Mouse (Mus musculus) megakaryocyte, embryonic 14.5 days (primary cell): ENCODE results near the gene Rrp7a.

Experiments
- FLI1 ChIP-seq: IDR thresholded peaks from 2 replicates; pipeline ENCODE4 v1.6.1; 2012; ENCODE audit warnings: low read length, inconsistent platforms, mixed read lengths
- GATA1 ChIP-seq: IDR thresholded peaks from 3 replicates; pipeline ENCODE4 v1.6.1; 2012; ENCODE audit warnings: mixed read lengths, low read length, inconsistent platforms, borderline replicate concordance

DNA sequence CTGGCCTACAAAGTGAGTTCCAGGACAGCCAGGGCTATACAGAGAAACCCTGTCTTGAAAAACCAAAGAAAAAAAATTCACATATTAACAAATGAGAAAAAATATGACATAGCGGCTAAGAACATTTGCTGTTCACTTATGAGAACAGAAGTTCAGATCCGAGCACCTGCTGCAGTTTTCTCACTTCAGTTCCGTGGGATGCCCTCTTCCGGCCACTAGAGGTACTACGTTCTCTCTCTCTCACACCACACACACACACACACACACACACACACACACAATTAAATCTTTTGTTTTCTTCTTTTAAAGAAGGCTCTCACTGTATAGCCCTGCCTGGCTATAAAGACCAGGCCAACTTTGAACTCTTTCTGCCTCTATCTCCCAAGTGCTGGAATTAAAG is 54.3 kb downstream of the Rrp7a start:
- TF ChIP-seq GATA1 (no peak), FLI1 (no peak)
